Mouse (Mus musculus): Measurements from ENCODE around the gene Krt222.

The Krt222 gene

DNA sequence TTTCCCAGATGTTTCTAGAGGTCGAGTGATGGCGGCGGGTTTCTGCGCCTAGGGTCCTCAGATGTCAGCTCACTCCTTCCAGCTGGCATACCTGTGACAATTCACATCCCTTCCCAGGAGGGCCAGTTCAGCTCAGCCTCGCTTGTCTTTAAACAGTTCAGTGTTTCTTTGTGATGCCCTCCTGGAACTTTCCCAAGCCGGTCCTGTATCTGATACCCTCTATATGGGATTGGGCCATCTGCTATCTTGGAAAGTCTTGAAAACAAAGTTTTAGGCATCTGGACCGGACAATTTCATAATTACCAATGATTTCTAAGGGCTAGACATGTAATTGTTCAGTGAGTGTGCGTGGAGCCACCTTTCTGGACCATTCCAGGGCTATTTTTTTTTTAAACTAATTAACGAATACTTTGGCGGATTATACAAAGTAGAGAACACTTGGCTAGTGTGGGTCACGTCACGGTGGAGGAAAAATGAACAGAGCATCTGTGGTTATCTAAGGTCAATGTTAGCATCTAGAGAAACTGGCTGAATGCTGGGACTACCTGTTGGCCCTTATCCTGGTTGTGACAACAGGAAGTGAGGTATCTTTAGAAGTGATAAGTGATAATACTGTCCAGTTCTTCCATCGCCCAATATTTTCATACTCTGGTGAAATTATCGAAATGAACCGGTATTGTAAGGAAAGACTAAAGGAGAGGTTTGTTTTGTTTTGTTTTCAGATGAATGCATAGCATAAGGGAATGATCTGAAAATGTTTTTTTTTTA lies 12.7 kb downstream of the Krt222 start:
- no peak for DNase-seq

DNA sequence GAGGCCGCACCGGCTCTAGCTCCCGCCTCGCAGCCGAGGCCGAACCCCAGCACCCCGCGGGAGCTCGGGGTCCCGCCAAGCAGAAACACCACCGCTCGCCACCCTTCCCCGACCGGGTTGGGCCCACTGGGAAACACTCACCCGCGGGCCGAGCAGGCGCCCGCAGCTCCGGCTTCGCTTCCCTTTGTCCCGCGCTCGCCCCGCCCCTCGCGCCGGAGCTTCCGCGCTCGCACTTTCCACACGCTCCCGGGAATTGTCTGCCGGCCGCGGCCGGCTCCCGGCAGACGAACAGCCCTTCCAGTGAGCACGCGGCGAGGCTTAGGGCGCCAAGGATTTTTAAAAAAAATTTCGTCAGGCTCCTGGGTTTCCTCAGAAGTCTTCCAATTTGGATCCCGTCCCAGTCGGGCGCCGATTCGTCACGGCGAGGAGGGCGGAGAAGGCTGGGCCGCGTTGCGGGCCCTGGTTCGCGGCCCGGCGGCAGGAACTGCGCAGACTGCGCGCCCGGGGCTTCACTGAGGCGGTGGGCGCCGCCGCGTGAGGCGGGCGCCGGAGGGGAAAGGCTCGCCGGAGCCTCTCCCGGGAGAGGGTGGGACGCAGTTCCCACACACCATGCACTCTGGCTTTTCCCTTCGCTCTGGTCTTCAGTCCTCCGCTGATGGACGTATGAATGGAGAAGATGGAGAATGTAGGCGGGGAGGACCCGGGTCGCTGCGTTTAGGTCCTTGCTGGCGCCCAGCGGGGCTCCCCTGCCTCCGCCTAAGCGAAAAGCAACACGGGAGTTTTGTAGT lies 13.4 kb downstream of the Krt222 start, which contains the start of gene Smarce1:
Gene Smarce1, minus strand, starts transcription at position 757 of the 788 bp plus-strand sequence.
- peak; percentile 82 for DNase-seq

DNA sequence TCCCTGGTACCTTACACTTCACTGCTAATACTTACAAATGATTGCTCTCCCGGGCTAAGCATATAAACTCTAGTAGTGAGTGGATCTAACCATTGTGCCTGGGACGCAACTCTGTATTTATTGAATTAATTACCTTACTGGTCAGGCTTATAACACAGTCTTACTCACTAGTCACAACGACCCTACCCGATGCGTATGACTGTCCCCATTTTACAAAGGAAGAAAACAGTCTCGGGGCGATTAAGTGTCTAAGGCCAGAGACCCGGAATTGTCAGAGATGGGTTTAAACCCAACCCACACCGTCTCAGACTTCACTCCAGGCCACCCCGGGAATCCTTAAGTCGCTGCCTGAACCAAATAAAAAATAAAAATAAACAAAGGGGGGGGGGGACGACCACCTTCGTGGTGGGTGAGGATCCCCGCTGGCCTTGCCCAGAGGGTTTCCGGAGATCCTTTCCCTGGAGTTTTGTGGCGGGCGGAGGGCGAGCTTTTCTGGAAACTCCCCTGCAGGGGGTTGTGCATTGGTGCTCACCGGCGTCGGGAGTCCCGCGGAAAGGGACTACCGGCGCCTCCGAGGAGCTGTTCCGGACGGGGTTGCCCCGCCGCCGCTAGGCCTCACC lies 14.1 kb downstream of the Krt222 start:
- peak; percentile 6 for DNase-seq

DNA sequence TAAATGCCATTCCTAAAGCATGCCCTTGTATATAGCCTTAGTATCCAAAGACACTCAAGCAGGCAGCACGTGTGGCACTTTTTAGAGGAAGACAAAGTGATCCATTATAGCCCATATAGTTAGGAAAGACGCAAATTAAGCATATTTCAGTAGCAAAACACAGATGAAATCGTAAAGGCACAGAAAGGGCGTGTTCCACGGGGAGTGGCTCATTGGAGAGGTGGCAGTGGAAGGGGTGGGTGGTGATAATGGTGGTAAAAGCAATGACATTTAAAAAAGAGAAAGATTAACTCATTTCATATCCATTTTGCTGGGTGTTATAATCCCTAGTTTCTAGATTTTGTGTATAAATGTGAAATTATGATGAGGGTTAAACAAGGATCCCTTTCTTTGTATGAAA lies 17.6 kb downstream of the Krt222 start:
- DNase-seq: no peak

DNA sequence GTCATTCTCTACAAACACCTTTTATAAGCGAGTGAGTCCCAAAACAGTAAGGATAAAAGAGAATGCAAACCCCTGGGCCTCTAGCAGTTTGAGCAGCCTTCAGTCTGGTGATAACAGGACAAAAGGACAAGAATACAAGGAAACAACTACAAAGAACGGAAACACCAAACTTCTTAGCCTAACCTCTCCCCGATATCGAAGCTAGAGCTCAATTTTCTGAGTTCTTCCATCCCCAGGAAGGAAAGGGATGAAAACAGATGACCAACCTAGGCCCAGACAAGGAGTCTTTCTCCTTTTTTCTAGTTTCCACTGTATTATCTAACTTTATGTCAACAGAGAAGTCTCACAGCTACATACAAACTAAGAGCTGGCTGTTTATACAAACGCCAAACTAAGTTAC lies 20.6 kb downstream of the Krt222 start:
- no peak for DNase-seq

DNA sequence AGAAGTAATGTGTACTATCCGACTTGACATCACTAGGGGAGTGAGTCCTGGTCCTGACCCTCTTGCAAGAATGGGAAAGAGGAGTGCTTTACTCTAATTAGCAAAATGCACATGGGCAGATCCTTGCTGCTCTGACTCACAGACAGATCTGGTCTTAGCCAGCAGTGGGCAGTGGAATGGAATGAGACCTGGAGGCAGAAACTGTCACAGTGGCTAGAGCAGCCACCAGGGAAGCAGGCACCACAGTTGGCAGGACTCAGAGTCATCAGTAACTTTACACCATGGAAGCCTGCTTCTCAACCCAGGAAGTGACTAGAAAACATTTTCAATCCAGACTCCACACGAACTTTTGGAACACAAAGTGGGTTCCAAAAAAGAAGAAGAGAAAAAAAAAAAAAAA lies 22.1 kb downstream of the Krt222 start:
- DNase-seq: no peak

DNA sequence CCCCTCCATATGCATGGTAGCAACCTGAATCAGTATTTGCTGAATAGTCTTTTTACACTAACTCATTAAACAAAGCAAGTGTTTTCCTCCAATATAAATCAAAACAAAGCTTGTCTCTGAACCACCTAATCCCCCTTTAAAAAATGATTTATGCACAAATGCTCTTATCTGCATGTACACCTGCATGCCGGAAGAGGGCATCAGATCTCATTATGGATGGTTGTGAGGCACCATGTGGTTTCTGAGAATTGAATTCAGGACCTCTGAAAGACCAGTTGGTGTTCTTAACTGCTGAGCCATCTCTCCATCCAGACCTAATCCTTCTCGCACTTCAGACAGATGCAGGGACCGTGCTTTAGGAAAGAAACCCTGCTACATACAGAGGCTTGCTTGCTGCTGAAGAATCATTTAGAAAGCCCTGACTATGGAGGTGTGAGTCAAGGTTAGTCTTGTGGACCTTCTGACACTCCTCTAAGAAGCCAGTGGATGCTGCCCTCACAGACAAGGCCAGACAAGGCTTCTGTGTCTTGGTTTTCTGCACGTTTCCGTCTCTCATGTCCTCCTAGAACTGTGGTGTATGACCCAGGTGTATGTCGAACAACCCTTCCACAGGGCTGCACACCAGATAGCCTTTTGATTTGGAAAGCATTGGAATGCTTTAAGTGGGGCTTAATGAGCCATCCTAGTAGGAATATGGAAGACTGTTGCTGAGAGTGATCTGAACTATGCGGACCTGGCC lies 26.5 kb downstream of the Krt222 start:
- no peak for DNase-seq

DNA sequence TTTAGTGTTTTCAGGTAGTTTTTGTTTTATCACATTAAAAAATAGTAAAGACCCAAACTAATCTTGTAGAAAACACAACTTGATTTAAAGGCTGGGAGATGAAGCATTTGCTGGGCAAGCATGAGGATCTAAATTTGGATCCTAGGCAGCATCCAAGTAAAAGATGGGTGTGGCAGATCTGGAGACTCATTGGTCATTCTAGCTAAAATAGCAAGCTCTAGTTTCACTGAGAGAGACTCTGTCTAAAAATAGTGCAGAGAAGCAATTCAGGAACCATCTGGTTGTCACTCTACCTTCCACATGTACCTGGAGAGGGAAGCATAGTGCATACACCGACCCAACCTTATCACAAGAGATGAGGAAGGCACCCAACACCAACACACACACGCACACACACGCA lies 27.7 kb downstream of the Krt222 start:
- DNase-seq: no peak

DNA sequence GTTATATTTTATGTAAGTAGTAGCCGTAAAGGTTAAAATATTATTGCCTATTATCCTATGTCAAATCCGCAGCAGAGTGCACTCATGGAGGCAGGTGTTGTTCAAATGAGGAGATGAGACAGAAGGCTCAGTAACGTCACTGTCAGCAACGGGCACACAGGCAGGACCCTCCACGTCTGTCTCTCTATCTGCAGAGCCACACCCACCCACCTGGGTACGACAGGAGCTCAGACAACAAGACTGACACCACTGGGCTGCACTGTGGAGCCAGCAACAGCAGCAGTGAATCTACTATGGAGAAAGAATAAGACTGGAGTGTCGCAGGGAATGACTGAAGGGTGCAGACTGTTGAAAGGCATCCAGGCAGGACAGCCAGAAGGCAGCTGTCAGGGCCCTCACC lies 31.2 kb downstream of the Krt222 start:
- no peak for DNase-seq

DNA sequence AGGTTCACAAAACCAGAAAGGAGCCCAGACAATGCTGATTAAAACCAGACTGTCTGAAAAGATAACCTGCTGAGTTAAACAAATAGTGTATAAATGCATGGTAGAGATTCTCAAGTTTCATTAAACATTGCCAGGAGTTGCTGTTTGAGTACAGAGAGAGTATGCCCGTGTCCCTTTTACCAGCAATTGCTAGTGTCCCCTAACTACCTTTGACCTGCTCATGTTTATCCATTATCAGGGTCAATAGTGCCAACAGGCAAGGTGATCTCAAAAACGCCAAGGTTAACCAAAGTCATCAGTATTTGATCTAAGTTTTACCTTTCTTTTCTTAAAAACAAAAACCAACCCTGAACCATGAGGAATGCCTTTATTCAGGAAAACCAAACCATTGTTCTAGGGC lies 31.9 kb downstream of the Krt222 start:
- DNase-seq: no peak

DNA sequence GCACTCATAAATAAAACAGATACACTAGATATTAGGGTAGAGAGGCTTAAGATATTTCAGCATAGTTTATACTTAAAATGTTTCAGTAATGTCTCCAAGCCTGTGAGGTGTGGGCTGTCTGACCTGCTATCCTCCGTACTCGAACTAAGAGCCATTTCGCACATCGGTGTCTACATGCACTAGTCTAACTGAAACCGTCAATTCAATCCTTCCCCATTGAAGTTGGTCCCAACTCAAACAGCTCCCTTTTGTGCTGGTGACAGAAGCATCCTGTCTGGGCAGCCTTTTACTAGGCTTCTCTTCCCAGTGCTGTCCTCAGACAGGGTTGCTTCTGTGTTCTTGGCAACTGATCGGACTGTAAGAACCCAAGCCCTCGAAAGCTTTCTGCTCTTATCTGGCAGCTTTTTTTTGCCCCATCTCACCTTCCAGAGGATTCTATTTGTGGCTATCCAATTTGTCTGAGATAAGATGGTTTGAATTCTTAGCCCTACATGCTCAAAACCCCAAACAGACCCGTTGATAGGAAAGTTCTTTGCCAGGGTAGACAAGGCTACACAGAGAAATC lies 35.7 kb downstream of the Krt222 start:
- DNase-seq: no peak

DNA sequence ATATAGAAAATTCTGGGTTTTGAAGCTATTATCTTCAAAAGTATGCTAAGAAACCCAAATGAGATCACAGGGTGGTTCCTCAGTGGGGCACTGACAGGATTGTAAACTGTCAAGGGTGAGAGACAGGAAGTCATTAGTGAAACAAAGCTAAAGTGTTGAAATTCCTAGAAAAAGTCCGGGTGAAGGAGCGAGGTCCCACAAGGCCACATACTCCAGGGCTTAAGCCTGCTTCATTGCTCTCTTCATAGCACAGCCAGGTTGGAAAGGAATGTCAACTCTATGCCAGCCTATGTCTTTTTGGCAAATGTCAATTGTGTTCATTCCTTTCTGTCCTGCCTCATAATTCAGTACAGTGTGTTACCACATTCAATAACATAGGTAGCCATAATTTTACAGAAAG lies 36.4 kb downstream of the Krt222 start:
- DNase-seq: no peak

DNA sequence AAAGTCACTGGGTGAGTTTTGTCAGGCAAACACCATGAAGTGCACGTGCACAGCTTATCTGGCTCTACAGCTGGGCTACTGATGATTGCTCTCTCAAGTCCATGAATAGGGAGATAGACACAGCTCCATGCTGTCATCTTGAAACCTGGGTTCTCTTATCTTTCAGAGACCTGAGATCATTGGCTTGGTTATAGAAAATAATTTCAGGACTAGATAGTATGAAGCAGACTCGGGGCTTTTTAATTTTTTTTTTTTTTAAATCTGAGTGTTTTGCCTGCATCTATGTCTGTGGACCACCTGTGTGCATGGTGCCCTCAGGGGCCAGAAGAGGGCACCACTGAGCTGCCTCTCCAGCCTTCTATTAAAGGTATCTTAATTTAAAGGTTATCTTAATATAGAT lies 36.9 kb downstream of the Krt222 start:
- DNase-seq: peak; percentile 42

DNA sequence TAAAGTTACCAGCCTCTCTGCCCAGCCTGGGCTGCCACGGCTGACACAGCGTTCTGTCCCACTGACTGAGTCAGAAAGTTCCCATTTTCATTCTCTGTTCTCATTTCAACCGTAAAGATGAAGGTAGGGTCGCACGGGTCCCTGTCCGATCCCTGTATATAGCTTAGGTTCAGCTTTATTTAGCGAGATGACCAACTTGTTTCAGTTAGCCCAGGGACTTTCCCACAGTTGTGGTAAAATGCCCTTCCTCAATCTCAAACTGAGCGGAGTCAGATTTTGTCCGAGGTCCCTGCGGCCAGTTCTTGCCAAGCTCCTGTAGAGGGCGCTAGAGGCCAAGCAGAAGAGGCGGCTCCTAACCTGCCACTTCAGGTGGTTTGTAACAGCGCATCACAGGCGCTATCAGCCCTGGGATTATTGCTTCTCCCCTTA lies 54.7 kb downstream of the Krt222 start:
- DNase-seq: peak; percentile 71

DNA sequence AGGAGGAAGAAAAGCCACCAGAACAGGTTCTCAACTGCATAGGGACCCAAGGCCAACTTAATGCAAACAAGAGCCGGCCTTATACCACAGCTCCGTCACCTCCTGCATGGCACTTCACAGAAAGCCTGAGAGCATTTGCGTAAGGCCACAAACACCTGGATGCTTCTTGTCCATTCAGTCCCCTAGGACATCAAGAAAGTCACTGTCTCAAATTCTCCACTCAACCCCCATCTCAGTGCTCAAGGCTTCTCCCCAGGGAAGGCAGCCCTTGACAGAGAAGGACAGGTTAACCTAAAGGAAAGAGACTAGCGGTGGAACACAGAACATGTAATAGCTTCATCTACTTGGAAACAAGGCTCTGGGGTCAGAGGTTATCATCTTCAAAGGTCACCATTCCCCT lies 56.5 kb downstream of the Krt222 start:
- DNase-seq: no peak

DNA sequence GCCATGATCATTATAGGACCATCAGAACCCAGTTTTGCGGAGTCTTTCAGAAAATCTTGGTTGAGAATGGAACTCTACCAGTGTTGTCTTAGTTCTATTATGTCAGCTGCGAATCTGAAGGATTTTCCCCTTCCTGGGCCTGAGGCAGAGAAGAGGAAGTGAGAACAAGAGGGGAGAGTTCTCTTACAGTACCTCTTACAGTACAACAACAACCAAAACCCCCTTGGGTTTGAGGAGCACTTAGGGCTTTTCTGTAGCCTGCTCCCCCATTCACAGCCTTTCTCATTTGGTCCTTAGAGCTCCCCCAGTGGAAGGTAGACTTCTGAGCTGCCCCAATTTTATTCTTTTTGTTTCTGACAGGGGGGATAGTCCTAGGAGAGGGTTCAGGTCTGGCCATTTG lies 57.0 kb downstream of the Krt222 start:
- no peak for DNase-seq
